Mouse (Mus musculus) lung, adult 2 months (tissue): Measurements from ENCODE around the gene Zzz3. TPM values are rescaled to one million over a fixed set of nuclear protein-coding genes. Genes with fewer than 3 reads are reported as not detected.
"Not testable (repeated sequence)": the region's sequence is repeated elsewhere in the genome, so short reads cannot be mapped to it uniquely, and the experiment has no call there.

Source experiments
- DNase-seq: peaks from one replicate; pipeline ENCODE4 v3.0.0; 2022
- H3K4me1 ChIP-seq: fragments of 200-500 bp; 2 replicates; pipeline ENCODE4 v1.6.1; 2011; ENCODE audit warnings: low read length; ENCODE audit not compliant: control insufficient read depth, insufficient read depth
- H3K4me3 ChIP-seq: fragments of 200-500 bp; replicated peaks from 2 replicates; pipeline ENCODE3; 2011; ENCODE audit warnings: low read depth, mild to moderate bottlenecking, control low read depth, low read length; ENCODE audit errors: extremely low read depth
- CTCF ChIP-seq: fragments of 200-500 bp; IDR thresholded peaks from 2 replicates; pipeline ENCODE4 v1.5.1; 2011; ENCODE audit warnings: mild to moderate bottlenecking, low read length, control low read depth; ENCODE audit not compliant: insufficient read depth
- POLR2A ChIP-seq: fragments of 200-500 bp; IDR thresholded peaks from 2 replicates; pipeline ENCODE4 v1.6.1; 2011; ENCODE audit warnings: low read depth, mild to moderate bottlenecking, control low read depth, low read length, borderline replicate concordance; ENCODE audit errors: extremely low read depth
- WGBS: fragments of 180-500 bp; shearing (Covaris S2); methylation state at CpG from one replicate; pipeline ENCODE4 v1.1.7; 2018; 5-methylcytosine and 5-hydroxymethylcytosine counted together
- polyA plus RNA-seq: library from polyadenylated mRNA; depleted of rRNA; stranded (reverse); fragments of >200 nt; gene quantifications from 2 replicates; pipeline ENCODE4 v1.2.3, GENCODE M21; 2012

The Zzz3 gene
- polyA plus RNA-seq, 1 experiment: 19.7 TPM

- TF ChIP-seq CTCF (no peak), POLR2A (no peak)
- no peak overlapping the region for H3K4me3 ChIP-seq
- 86% methylated on average over 8 of the region's 8 CpGs for WGBS
- DNase-seq: no peak
- no peaks in the 10 kb centered on the region for H3K4me1 ChIP-seq
These were observed 33.7 kb downstream of the Zzz3 start for GRCm38 (mm10) chr3:152428925-152429324.

- no peak for TF ChIP-seq CTCF
- TF ChIP-seq POLR2A: no peak
- Histone ChIP-seq H3K4me3 (no peak overlapping the region), H3K4me1 (no peaks in the 10 kb centered on the region)
- 92% methylated on average over 7 of the region's 7 CpGs for WGBS
- DNase-seq: no peak
These were observed 37.4 kb downstream of the Zzz3 start for GRCm38 (mm10) chr3:152432677-152433076.

- Histone ChIP-seq H3K4me3 (no peak overlapping the region), H3K4me1 (no peaks in the 10 kb centered on the region)
- TF ChIP-seq POLR2A (no peak), CTCF (no peak)
- no peak for DNase-seq
These were observed 40.3 kb downstream of the Zzz3 start for GRCm38 (mm10) chr3:152435590-152435989.

DNA sequence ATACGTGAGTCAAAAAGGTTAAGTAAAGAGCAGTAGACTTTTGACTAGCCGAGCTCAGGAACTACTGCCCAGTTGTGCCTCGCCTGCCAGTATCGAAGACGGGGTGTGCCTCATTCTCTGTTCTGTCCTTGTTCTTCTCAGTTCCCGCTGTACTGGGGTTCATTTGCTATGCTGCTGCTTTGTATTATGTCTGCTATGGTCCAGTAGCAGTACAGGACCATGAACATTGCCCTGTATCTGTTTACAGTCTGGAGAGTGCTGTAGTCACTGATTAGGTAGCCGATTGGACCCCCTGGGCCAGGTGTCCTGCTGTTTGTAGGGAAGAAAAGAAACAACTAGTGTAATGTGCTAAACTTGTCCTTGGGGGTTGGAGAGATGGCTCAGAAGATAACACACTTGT lies 42.8 kb downstream of the Zzz3 start:
- no peaks in the 10 kb centered on the region for H3K4me1 ChIP-seq
- TF ChIP-seq CTCF (no peak), POLR2A (no peak)

GRCm38 (mm10) chr3:152442795-152443194 lies 47.5 kb downstream of the Zzz3 start:
- TF ChIP-seq POLR2A (no peak), CTCF (no peak)
- Histone ChIP-seq H3K4me3 (no peak overlapping the region), H3K4me1 (no peaks in the 10 kb centered on the region)
- 83% methylated on average over 4 of the region's 4 CpGs for WGBS
- DNase-seq: no peak

More for the DNA sequence above, 42.8 kb downstream of the Zzz3 start:
- no peak overlapping the region for H3K4me3 ChIP-seq
- WGBS: 96% methylated on average over 7 of the region's 7 CpGs
- no peak for DNase-seq

GRCm38 (mm10) chr3:152444114-152444513 lies 48.8 kb downstream of the Zzz3 start:
- no peak for TF ChIP-seq POLR2A
- TF ChIP-seq CTCF: no peak
- Histone ChIP-seq H3K4me3 (no peak overlapping the region), H3K4me1 (no peaks in the 10 kb centered on the region)
- DNase-seq: no peak
- 65% methylated on average over 3 of the region's 3 CpGs for WGBS

DNA sequence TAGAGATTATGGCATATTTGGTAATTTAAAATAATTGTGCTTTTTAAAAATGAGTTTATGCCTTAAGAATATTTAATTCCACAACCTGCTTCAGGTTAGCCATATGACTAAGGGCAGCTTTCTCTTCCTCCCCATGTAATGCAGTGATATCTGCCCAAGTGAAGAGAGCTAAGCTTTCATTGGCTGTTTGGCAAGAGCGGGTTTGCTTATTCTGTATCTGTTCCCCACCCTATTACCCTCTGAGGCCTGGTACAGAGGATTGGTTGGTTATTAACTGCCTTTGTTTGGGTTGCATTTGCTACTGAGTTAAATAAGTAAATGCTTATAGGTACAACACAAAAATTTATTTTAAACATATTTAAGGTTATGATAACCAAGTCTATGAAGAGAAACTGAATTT lies 51.7 kb downstream of the Zzz3 start:
- WGBS: 91% methylated on average over 1 of the region's 1 CpGs

GRCm38 (mm10) chr3:152453163-152453562 lies 57.9 kb downstream of the Zzz3 start:
- Histone ChIP-seq H3K4me3 (no peak overlapping the region), H3K4me1 (no peaks in the 10 kb centered on the region)
- WGBS: 81% methylated on average over 4 of the region's 4 CpGs
- no peak for DNase-seq
- TF ChIP-seq CTCF (no peak), POLR2A (no peak)

More for the DNA sequence above, 51.7 kb downstream of the Zzz3 start:
- Histone ChIP-seq H3K4me1 (no peaks in the 10 kb centered on the region), H3K4me3 (no peak overlapping the region)
- DNase-seq: no peak
- TF ChIP-seq POLR2A (no peak), CTCF (no peak)

- 72% methylated on average over 2 of the region's 2 CpGs for WGBS
These were observed 62.2 kb downstream of the Zzz3 start for GRCm38 (mm10) chr3:152457308-152458035.

DNA sequence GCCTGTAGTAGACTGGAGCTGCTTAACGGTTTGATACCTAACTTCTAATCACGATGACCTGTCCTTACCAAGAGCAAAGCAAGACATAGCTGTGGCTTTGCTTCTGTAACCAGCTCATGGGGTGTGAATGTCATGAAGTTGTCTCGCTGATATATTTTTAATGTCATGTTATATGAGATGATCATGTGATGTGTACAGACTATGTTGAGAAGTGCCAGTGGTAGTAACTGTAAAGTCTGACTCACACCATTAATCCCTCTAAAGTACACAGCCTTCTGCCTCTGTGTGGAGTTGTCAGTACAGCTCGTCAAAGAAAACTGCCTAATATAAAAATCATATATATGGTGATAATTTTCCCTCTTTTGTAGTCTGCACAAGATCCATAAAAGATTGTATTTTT lies 63.6 kb downstream of the Zzz3 start:
- DNase-seq, H3K4me3 ChIP-seq, H3K4me1 ChIP-seq: not testable (repeated sequence)
- 80% methylated on average over 4 of the region's 4 CpGs for WGBS

More at GRCm38 (mm10) chr3:152457308-152458035, 62.2 kb downstream of the Zzz3 start:
- DNase-seq: no peak
- TF ChIP-seq POLR2A (no peak), CTCF (no peak)
- Histone ChIP-seq H3K4me3 (no peak overlapping the region), H3K4me1 (no peaks in the 10 kb centered on the region)
